Mouse (Mus musculus) layer of hippocampus, postnatal 10 days (tissue): ENCODE results near the gene Ppp6r2. TPM values are rescaled to one million over a fixed set of nuclear protein-coding genes. Genes with fewer than 3 reads are reported as not detected.

Experiments used
- DNase-seq, 2 experiments: peaks; one replicate each; pipeline ENCODE4 v3.0.0; 2021; ENCODE audit warnings: low spot score in 2 of 2
- microRNA-seq, 2 experiments: library from miRNA; unstranded; fragments of <30 nt; microRNA quantifications; one replicate each; pipeline ENCODE4 v1.2.0; 2021
- total RNA-seq, 2 experiments: library from RNA; stranded (reverse); gene quantifications; 2 replicates each; pipeline ENCODE4 v1.2.3; 2021

The Ppp6r2 gene
- total RNA-seq, 2 experiments from 2014 or later: 159 to 174 TPM

GRCm38 (mm10) chr15:89307461-89307860 is 96.1 kb downstream of the Ppp6r2 start:
- peak in 1 of 2 experiments; percentile 3 for DNase-seq

- DNase-seq: peak in 1 of 2 experiments; percentile 7
Measured at GRCm38 (mm10) chr15:89308406-89309139, 97.2 kb downstream of the Ppp6r2 start.

GRCm38 (mm10) chr15:89309962-89310498 is 98.7 kb downstream of the Ppp6r2 start:
- DNase-seq: peak; percentile 51 to 61

- no peak for DNase-seq
Measured at GRCm38 (mm10) chr15:89313359-89313758, 102.0 kb downstream of the Ppp6r2 start.

DNA sequence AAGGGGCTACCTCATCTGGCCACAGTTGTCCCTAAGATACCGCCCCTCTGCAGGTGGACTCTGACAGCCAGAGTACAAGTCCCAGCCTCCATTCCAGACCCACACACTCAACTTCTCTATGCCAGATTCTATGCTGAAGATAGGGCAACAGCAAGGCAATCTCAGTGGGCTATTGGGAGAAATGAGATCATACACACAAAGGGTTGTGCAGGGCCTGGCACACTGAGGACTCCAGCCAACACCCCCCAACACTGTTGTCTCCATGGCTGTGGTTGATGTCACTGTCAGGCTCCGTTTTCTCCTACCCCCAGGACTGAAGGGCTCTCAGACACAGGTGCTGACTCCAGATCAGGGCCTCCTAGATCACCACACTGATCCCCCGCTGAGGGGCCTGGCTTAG is 102.8 kb downstream of the Ppp6r2 start:
- no peak for DNase-seq

- peak; percentile 51 to 52 for DNase-seq
Measured at GRCm38 (mm10) chr15:89314511-89315189, 103.3 kb downstream of the Ppp6r2 start.

DNA sequence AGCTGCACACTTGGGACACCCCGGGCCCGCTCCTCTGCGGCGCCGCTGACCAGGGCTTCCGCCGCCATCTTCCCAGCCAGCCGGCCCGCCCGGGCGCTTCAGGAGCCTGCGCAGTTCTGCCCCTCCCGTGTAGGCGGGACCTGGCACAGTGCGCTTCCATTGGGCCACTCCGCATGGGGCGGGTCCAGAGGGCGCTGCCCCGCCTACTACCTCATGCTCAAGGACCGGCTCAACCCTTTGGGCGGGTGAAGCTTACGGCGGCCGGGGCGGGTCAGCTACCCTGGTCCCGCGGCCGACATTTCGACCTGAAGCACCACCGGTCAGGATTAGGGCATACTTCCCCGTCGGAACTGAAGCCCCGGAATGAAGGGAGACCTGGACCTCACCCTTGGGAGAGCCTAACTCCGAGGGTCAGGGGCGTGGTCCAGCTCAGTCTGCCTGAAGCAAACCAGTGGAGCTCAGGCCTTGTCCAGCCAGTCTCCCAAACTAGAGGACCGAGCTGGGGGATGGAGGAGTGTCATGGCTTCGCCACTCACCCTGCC is 103.9 kb downstream of the Ppp6r2 start, which contains the start of gene Sbf1:
Sbf1 (minus strand) TSS at position 122 of the 542 bp plus-strand sequence.
- peak; percentile 95 to 98 for DNase-seq

DNA sequence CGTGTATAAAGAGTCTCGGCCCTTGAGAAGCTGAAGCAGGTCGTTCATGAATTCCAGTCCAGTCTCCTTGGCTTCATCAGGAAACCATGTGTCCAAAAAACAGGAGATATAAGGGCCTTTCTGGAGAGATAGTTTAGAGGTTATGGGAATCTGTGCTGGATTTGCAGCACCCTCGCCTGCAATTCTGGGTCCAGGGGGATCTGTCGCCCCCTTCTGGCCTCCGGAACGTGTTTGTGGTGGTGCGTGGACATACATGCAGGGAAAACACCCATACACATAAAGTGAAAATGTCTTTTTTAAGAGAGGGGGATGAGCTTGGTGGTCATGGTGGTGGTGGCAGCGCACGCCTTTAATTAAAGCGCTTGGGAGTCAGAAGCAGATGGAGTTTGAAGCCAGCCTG is 104.8 kb downstream of the Ppp6r2 start:
- no peak for DNase-seq

GRCm38 (mm10) chr15:89321264-89321663 is 109.9 kb downstream of the Ppp6r2 start:
- no peak for DNase-seq

GRCm38 (mm10) chr15:89322670-89323522 is 111.5 kb downstream of the Ppp6r2 start, which contains the start of gene Adm2:
Gene Adm2, plus strand, starts transcription at chr15:89322720.
- no peak for DNase-seq

GRCm38 (mm10) chr15:89323656-89324055 is 112.3 kb downstream of the Ppp6r2 start:
- no peak for DNase-seq

GRCm38 (mm10) chr15:89326441-89326840 is 115.1 kb downstream of the Ppp6r2 start:
- DNase-seq: no peak

DNA sequence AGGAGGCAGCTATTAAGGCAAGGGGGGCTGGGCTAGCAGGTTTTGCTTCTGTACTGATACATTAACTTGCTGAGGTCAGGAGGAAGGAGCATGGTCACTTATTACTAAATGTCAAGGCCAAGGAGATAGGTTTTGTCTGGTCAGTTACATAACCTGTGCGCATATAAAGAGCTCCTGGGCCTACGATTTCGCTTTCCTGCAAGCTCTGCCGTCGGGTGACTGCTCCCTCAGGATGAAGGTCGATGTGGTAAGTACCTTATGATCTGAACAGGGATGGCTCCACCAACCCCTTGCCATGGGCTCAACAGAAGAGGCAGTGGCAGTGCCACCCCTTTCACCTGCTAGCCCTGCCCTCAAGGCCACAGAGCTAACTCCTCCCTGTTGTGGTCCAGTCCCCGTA is 122.9 kb downstream of the Ppp6r2 start, which contains the start of gene Miox:
Miox (plus strand) TSS at position 128 of the 400 bp plus-strand sequence.
- DNase-seq: no peak

DNA sequence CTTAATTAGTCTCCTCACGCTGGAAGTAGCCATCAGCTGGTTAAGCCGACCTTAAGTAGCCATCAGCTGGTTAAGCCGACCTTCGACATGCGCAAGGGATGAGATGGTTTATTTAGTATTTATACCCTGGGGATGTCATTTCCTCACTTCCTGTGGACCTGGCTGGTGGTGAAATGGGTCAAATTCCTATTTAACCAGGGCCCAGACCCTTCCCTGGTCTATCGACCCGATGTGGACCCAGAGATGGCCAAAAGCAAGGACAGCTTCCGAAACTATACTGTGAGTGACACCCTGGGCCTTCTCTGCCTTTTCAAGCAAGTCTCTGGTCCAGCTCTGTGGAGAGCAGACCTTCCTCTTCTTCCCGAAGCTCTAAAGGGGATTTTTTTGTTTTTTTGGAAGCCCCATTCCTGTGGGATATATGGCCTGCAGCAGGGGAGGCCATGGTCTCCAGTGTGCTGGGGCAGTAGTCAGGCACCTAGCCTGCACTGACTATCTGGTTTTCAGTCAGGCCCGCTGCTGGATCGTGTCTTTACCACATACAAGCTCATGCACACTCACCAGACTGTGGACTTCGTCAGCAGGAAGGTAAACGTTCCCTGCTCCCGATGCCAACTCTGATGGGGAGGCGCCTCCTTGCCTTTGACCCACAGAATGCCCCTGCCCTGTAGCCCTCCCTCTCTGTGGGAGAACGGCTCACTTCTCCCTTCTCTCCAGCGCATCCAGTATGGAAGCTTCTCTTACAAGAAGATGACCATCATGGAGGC is 123.6 kb downstream of the Ppp6r2 start:
- no peak for DNase-seq

DNA sequence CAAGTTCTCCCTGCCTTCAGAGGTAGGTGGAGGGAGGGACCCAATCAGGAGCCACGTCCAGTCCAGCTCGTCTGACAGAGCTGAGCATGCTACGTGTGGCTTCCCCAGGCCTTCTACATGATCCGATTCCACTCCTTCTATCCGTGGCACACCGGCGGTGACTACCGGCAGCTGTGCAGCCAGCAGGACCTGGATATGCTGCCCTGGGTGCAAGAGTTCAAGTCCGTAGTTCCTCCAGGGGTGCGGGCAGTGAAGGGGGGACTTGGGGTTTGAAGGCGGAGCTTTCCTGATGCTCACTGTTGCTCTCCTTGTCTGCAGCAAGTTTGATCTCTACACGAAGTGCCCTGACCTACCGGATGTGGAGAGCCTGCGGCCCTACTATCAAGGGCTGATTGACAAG is 125.1 kb downstream of the Ppp6r2 start:
- DNase-seq: no peak

Small RNAs within 50 kb of the gene (microRNA-seq; reads per million reads assigned to microRNA genes)
- gene Mir6958: 2.2 to 4.9 reads per million in 2 experiments
- 3.9 to 5.1 reads per million in 2 experiments for gene Mir6959
- gene Mir7118: 0.89 to 1.8 reads per million in 2 experiments

Other genes starting within 250 kb of the Ppp6r2 start
- 100 to 1,000 TPM; 138 to 141 TPM for gene Mlc1, start 232.5 kb upstream of the Ppp6r2 start, total RNA-seq
- not detected for gene Mov10l1, start 228.6 kb upstream of the Ppp6r2 start, total RNA-seq
- gene Panx2, start 151.8 kb upstream of the Ppp6r2 start, total RNA-seq: 100 to 1,000 TPM; 119 to 121 TPM
- 10 to 100 TPM; 22.7 to 26.2 TPM for gene Trabd, start 136.4 kb upstream of the Ppp6r2 start, total RNA-seq
- gene Selenoo, start 122.5 kb upstream of the Ppp6r2 start, total RNA-seq: 10 to 100 TPM; 21.4 to 21.5 TPM
- 10 to 100 TPM; 26.5 to 30.0 TPM for gene Tubgcp6, start 88.4 kb upstream of the Ppp6r2 start, total RNA-seq
- 10 to 100 TPM; 17.2 to 19.4 TPM for gene Hdac10, start 82.9 kb upstream of the Ppp6r2 start, total RNA-seq
- gene Mapk12, start 70.8 kb upstream of the Ppp6r2 start, total RNA-seq: 1 to 10 TPM; 4.0 to 5.5 TPM
- gene Mapk11, start 61.9 kb upstream of the Ppp6r2 start, total RNA-seq: 10 to 100 TPM; 18.4 to 25.3 TPM
- gene Plxnb2, start 30.8 kb upstream of the Ppp6r2 start, total RNA-seq: 10 to 100 TPM; 65.4 to 78.2 TPM
- gene Dennd6b, start 15.1 kb upstream of the Ppp6r2 start, total RNA-seq: 10 to 100 TPM; 33.1 to 37.5 TPM
- 100 to 1,000 TPM; 215 to 259 TPM for gene Sbf1, start 103.8 kb downstream of the Ppp6r2 start, total RNA-seq
- not detected for gene Adm2, start 111.2 kb downstream of the Ppp6r2 start, total RNA-seq
- not detected for gene Miox, start 122.8 kb downstream of the Ppp6r2 start, total RNA-seq
- 10 to 100 TPM; 24.1 to 29.3 TPM for gene Lmf2, start 144.1 kb downstream of the Ppp6r2 start, total RNA-seq
- 10 to 100 TPM; 73.2 to 82.3 TPM for gene Ncaph2, start 144.2 kb downstream of the Ppp6r2 start, total RNA-seq
- gene Sco2, start 162.3 kb downstream of the Ppp6r2 start, total RNA-seq: 10 to 100 TPM; 27.9 to 29.1 TPM
- 1 to 10 TPM; 1.1 to 1.4 TPM for gene Tymp, start 165.5 kb downstream of the Ppp6r2 start, total RNA-seq
- 1 to 10 TPM; 3.7 to 4.2 TPM for gene Odf3b, start 167.7 kb downstream of the Ppp6r2 start, total RNA-seq
- under 1 TPM; 0.13 to 0.18 TPM for gene Klhdc7b, start 173.4 kb downstream of the Ppp6r2 start, total RNA-seq
- gene Syce3, start 198.9 kb downstream of the Ppp6r2 start, total RNA-seq: not detected
- 1 to 10 TPM; 3.9 to 4.5 TPM for gene Cpt1b, start 214.3 kb downstream of the Ppp6r2 start, total RNA-seq
- 1 to 10 TPM; 2.0 to 2.4 TPM for gene C730034F03Rik, start 218.0 kb downstream of the Ppp6r2 start, total RNA-seq
- gene Gm44502, start 218.1 kb downstream of the Ppp6r2 start, total RNA-seq: not detected
- gene Chkb, start 218.4 kb downstream of the Ppp6r2 start, total RNA-seq: 10 to 100 TPM; 51.1 to 59.8 TPM
- 100 to 1,000 TPM; 176 to 186 TPM for gene Mapk8ip2, start 242.4 kb downstream of the Ppp6r2 start, total RNA-seq